Mouse (Mus musculus) hindbrain, postnatal 0 days (tissue): ENCODE results near the gene Stpg4. TPM values are rescaled to one million over a fixed set of nuclear protein-coding genes. Genes with fewer than 3 reads are reported as not detected.
A peak's percentile ranks its signal among the peaks of the same experiment; 100 is the strongest.

Experiments
- ATAC-seq: fragments of 200-750 bp; cut with Nextera tagmentation; 2 replicates; pipeline ENCODE4 v1.8.0; 2017; ENCODE audit warnings: mild to moderate bottlenecking, moderate TSS enrichment, moderate library complexity
- DNase-seq: peaks from one replicate; pipeline ENCODE4 v3.0.0-alpha.2; 2015; ENCODE audit warnings: low spot score
- H3K27ac ChIP-seq: fragments of 300-500 bp; sonication (generic); 2 replicates; pipeline ENCODE4 v1.5.1; 2014; ENCODE audit warnings: mild to moderate bottlenecking
- H3K27me3 ChIP-seq: fragments of 300-500 bp; sonication (generic); 2 replicates; pipeline ENCODE4 v1.6.1; 2014; ENCODE audit warnings: low read length, mixed read lengths; ENCODE audit not compliant: insufficient read depth
- H3K36me3 ChIP-seq: fragments of 300-500 bp; sonication (generic); 2 replicates; pipeline ENCODE4 v1.6.1; 2014; ENCODE audit warnings: low read length, mixed read lengths; ENCODE audit not compliant: insufficient read depth
- H3K4me1 ChIP-seq: fragments of 300-500 bp; sonication (generic); 2 replicates; pipeline ENCODE4 v1.6.1; 2014; ENCODE audit warnings: antibody characterized with exemption, low read length, mixed read lengths; ENCODE audit not compliant: insufficient read depth
- H3K4me2 ChIP-seq: fragments of 300-500 bp; sonication (generic); 2 replicates; pipeline ENCODE4 v1.6.1; 2014; ENCODE audit warnings: low read depth, mild to moderate bottlenecking, low read length, moderate library complexity, mixed read lengths
- H3K4me3 ChIP-seq: fragments of 300-500 bp; sonication (generic); 2 replicates; pipeline ENCODE4 v1.5.1; 2014; ENCODE audit warnings: low read length
- H3K9ac ChIP-seq: fragments of 300-500 bp; sonication (generic); replicated peaks from 2 replicates; pipeline ENCODE4 v1.6.1; 2014; ENCODE audit warnings: mild to moderate bottlenecking, low read length, moderate library complexity, mixed read lengths
- H3K9me3 ChIP-seq: fragments of 300-500 bp; sonication (generic); 2 replicates; pipeline ENCODE4 v1.6.1; 2016; ENCODE audit warnings: low read length, mixed read lengths
- CTCF ChIP-seq: IDR thresholded peaks from 2 replicates; pipeline ENCODE4 v1.5.1; 2016; ENCODE audit warnings: antibody characterized with exemption, control low read depth, low read depth
- WGBS: fragments of 180-500 bp; shearing (Covaris S2); extraction: QIAGEN DNeasy Blood & Tissue Kit; methylation state at CpG from one replicate; pipeline ENCODE4 v1.1.7; 2014; 5-methylcytosine and 5-hydroxymethylcytosine counted together
- polyA plus RNA-seq: library from polyadenylated mRNA; unstranded; fragments of >200 nt; fragmentation: Nextera tagmentation; extraction: Ambion mirVana; gene quantifications from 2 replicates; pipeline ENCODE4 v1.2.1, GENCODE M21; 2015
- total RNA-seq: library from RNA; depleted of rRNA; stranded (reverse); fragments of >200 nt; gene quantifications from 2 replicates; pipeline ENCODE4 v1.2.3, GENCODE M21; 2014; rRNA removed

Gene Stpg4
- total RNA-seq (0.31 TPM in 1 of 2 replicates, not detected in the other), polyA plus RNA-seq (not detected in 2 replicates)

DNA sequence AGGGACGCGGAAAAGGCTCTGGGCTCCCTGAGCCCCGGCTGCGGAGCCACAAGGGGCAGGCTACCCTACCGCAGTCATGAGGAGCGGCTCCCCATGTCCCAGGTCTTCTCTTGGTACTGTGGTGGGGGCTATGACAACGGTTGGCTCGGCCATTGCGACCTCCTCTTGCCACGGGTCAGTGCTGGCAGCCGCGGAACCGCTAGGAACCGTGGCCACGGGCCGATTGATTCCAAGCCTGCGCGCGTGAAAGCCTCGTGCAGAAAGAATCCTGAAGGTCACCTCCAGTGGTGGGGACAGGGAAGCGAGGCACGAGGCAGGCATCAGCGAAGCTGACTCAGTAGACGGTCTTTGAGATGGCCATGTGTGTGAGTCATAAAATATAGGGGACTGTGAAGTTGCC, at the start of gene Stpg4:
Gene Stpg4, minus strand, starts transcription at position 231 of the 400 bp plus-strand sequence.
- 48% methylated on average over 24 of the region's 24 CpGs for WGBS
- ATAC-seq, result 0 out of 2 replicates have a peak, but pooled peaks have one; percentile 32
- H3K4me2 ChIP-seq, result no peak within 1 kb of the TSS

DNA sequence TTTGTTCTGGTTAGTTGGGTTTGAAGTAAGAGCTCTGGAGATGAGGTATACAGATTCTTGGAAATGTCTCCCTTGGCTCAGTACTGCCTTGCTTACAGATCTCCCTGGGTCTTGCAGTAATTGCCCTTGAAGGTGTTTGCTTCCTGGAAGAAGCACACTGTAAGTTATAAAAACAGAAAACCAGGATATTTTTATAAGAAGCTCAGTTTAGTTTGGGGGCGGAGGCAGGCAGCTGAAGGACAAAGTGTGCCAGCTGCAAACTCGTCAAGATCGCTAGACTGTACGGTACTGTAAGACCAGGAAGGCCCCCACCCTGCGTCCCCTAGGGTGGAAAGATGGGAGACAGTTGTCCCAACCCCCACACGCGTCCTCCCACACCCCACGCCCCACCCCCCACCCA, 47.8 kb upstream of the Stpg4 start:
- no peak for ATAC-seq
- 66% methylated on average over 8 of the region's 8 CpGs for WGBS

More for the DNA sequence above, at the start of gene Stpg4:
- no peak for DNase-seq
- Histone ChIP-seq H3K9me3 (no peaks in the 10 kb centered on the region), H3K9ac (no peak within 1 kb of the TSS), H3K27me3 (no peaks in the 10 kb centered on the region), H3K4me1 (no peaks in the 10 kb centered on the region), H3K27ac (no peak within 1 kb of the TSS), H3K36me3 (peaks cover 17% of the 10 kb centered on the region), H3K4me3 (no peak within 1 kb of the TSS)
- TF ChIP-seq CTCF, result no peak

DNA sequence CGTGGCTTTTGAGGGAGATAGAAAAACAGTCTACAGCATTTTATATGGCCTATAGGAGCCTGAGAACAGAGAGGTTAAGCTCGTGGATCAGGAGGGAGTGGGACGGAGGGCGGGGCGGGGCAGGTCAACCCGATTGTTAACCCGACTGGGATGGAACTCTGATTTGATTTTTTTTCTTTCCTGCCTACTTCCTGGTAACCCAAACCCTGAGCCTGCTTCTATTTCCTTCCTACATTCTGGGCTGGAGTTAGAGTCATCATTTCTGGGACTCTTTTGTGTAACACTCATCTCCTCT, 46.9 kb upstream of the Stpg4 start:
- no peak for TF ChIP-seq CTCF
- no peaks in the 10 kb centered on the region for H3K27me3 ChIP-seq
- H3K4me3 ChIP-seq, result peak overlapping the region; percentile 25
- H3K36me3 ChIP-seq, result no peaks in the 10 kb centered on the region
- H3K9ac ChIP-seq, result peak overlapping the region; percentile 25; the same call in 1 of the 2 replicates
- H3K4me2 ChIP-seq, result peak overlapping the region; percentile 54
- DNase-seq (no peak), ATAC-seq (no peak)
- 5% methylated on average over 7 of the region's 7 CpGs for WGBS
- peak overlapping the region; percentile 76 for H3K27ac ChIP-seq
- peaks cover 23% of the 10 kb centered on the region for H3K4me1 ChIP-seq
- no peaks in the 10 kb centered on the region for H3K9me3 ChIP-seq

More for the DNA sequence above, 47.8 kb upstream of the Stpg4 start:
- Histone ChIP-seq H3K27ac (no peak overlapping the region), H3K36me3 (no peaks in the 10 kb centered on the region), H3K27me3 (no peaks in the 10 kb centered on the region), H3K9me3 (no peaks in the 10 kb centered on the region), H3K4me1 (peaks cover 23% of the 10 kb centered on the region), H3K4me2 (no peak overlapping the region), H3K9ac (no peak overlapping the region), H3K4me3 (no peak overlapping the region)
- TF ChIP-seq CTCF, result no peak
- no peak for DNase-seq

DNA sequence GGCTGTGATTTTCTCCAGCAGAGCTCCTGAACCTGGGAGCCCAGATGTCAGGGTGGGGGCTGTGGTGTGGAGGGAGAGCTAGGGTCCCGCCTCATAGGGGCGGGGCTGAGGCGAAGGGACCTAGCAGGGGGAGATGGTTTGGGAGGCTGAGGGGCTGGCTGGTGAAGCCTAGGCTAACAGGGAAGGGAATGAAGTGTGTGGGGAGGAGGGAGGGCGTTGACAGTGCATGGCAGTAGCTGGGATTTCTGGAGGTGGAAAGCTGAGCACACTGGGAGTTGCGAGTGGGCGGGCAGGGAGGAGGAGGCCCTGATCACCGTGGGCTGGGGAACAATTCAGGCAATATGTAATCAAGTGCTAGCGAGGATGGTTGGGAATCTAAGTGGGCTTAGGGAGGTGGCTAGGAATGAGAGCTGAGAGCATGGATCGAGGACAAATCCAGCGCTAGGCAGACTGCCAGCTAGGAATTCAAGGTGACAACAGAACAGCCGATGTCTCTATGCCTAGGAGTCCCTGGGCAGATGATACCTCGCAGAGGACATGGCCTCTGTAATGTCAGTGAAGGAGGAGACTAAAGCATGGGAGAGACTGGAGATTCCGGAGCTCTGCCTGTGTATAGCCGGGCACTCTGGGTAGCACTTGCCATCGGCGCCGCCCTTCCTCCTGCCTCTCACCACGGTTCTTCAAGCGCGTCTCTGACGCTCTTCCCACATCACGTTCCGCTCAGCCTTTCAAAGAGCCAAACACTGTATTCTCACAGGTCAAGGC, 46.4 kb upstream of the Stpg4 start:
- H3K4me2 ChIP-seq, result peak overlapping the region; percentile 54
- peaks cover 23% of the 10 kb centered on the region for H3K4me1 ChIP-seq
- H3K36me3 ChIP-seq, result no peaks in the 10 kb centered on the region
- ATAC-seq, result peak; percentile 80
- peak overlapping the region; percentile 25 for H3K4me3 ChIP-seq
- DNase-seq, result peak; percentile 76
- peak overlapping the region; percentile 25 for H3K9ac ChIP-seq
- H3K27ac ChIP-seq, result peak overlapping the region; percentile 76
- H3K9me3 ChIP-seq, result no peaks in the 10 kb centered on the region
- no peak for TF ChIP-seq CTCF
- H3K27me3 ChIP-seq, result no peaks in the 10 kb centered on the region
- 1% methylated on average over 23 of the region's 23 CpGs for WGBS

DNA sequence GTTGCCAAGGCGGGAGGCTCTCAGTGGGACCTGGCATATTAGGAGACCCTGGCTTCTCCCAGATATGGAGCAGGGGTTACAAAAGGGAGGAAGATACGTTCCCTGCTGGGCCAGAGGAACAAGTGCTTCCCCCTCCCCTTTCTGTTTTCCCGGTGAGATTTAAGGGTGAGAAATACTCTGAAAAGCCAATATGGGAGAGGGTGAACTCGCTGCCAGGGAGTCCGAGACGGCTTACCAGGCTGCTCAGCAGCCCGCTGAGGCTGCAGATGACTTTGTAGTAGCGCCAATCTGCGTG, 45.8 kb upstream of the Stpg4 start:
- Histone ChIP-seq H3K36me3 (no peaks in the 10 kb centered on the region), H3K9ac (peak overlapping the region; percentile 25), H3K4me3 (peak overlapping the region; percentile 25), H3K27ac (peak overlapping the region; percentile 76), H3K9me3 (no peaks in the 10 kb centered on the region), H3K4me1 (peaks cover 20% of the 10 kb centered on the region), H3K27me3 (no peaks in the 10 kb centered on the region), H3K4me2 (peak overlapping the region; percentile 54)
- no peak for DNase-seq
- ATAC-seq, result no peak
- WGBS, result 9% methylated on average over 9 of the region's 9 CpGs
- TF ChIP-seq CTCF, result no peak

DNA sequence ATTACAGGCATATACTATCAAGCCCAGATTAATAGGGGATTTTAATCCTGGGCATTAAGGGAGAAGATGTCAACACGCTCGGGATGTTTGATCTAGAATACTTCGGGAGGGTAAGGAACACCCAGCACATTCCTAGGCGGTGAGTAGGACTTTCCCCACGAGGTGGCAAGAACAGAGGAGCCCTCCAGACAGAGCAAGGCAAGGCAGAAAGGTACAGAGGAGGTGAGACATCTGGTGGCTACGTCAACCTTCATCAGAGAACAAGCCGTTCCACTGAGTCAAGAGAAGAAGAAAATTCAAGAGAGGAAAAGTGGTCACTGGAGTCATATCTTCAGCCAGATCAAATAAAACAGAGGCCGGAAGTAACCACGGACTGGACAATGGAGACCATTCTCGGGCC, 45.3 kb upstream of the Stpg4 start:
- Histone ChIP-seq H3K9ac (no peak overlapping the region), H3K27ac (peak overlapping the region; percentile 76; the same call in 1 of the 2 replicates), H3K4me3 (no peak overlapping the region), H3K27me3 (no peaks in the 10 kb centered on the region), H3K4me2 (no peak overlapping the region), H3K4me1 (peaks cover 16% of the 10 kb centered on the region), H3K9me3 (no peaks in the 10 kb centered on the region), H3K36me3 (no peaks in the 10 kb centered on the region)
- ATAC-seq (no peak), DNase-seq (no peak)
- WGBS, result 59% methylated on average over 10 of the region's 10 CpGs
- TF ChIP-seq CTCF, result no peak

DNA sequence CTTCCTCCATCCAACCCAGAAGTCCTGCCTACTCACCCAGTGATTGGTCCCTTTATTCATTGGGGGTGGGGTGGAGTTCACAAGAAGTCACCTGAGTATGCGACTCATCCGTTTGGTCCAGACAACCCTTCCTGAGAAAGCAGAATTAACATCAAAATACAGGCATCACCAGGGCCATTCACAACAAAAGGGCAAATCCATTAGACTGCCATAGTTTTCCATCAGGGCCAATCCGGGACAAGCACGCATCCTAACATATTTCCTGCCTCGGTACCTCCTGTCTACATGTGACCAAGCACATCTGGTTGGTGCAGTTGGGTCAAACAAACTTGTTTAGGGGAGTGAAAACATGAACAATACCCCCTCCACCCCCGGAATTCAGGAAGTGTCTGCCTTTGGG, 44.1 kb upstream of the Stpg4 start:
- no peak overlapping the region for H3K9ac ChIP-seq
- no peak for ATAC-seq
- no peaks in the 10 kb centered on the region for H3K27me3 ChIP-seq
- no peaks in the 10 kb centered on the region for H3K9me3 ChIP-seq
- no peak overlapping the region for H3K4me2 ChIP-seq
- WGBS, result 66% methylated on average over 6 of the region's 6 CpGs
- no peaks in the 10 kb centered on the region for H3K36me3 ChIP-seq
- H3K4me1 ChIP-seq, result peaks cover 16% of the 10 kb centered on the region
- DNase-seq, result no peak
- TF ChIP-seq CTCF, result no peak
- H3K4me3 ChIP-seq, result no peak overlapping the region
- no peak overlapping the region for H3K27ac ChIP-seq
